Mouse (Mus musculus) lung, adult 2 months (tissue): ENCODE measurements around the gene Foxn3.

ENCODE experiments used
- CTCF ChIP-seq: fragments of 200-500 bp; IDR thresholded peaks from 2 replicates; pipeline ENCODE4 v1.5.1; 2011; ENCODE audit warnings: mild to moderate bottlenecking, low read length, control low read depth; ENCODE audit not compliant: insufficient read depth
- POLR2A ChIP-seq: fragments of 200-500 bp; IDR thresholded peaks from 2 replicates; pipeline ENCODE4 v1.6.1; 2011; ENCODE audit warnings: low read depth, mild to moderate bottlenecking, control low read depth, low read length, borderline replicate concordance; ENCODE audit errors: extremely low read depth

DNA sequence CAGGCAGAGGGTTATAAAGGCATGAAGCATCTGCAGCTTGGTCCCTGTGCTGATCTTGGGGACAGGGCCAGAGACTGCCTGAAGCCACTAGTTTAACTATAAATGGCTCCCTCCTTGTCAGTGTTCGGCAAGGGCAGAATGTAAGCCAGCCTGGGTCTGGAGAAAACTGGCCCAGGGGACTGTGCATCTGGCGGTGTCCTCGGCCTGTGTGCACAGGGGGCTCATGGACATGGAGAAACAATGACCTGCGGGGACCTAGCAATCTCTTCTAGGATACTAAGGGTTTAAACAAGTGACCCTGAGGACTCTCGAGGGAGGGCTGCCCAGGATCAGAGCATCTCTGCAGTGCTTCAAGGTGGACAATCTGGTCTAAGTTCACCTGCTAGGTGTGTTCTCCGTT, 297.6 kb downstream of the Foxn3 start:
- no peak for TF ChIP-seq CTCF
- TF ChIP-seq POLR2A = no peak
